Mouse (Mus musculus): ENCODE data around the gene Senp8. TPM values are rescaled to one million over a fixed set of nuclear protein-coding genes. Genes with fewer than 3 reads are reported as not detected.

The Senp8 gene
- polyA plus RNA-seq, 1 experiment from 2014 or later, result 12.6 TPM

GRCm38 (mm10) chr9:59727569-59728286 lies 22.8 kb downstream of the Senp8 start:
- Histone ChIP-seq H3K36me3 (ENCODE audit: control insufficient read depth, insufficient read depth, low read length) (no peaks in the 10 kb centered on the region), H3K4me1 (ENCODE audit: control insufficient read depth in 2 of 2, insufficient read depth in 2 of 2, low read length in 2 of 2) (peaks cover 15 to 20% of the 10 kb centered on the region in 2 experiments), H3K4me2 (ENCODE audit: low read length) (no peak overlapping the region), H3K27ac (replicated peaks in 1 of 2; ENCODE audit: control insufficient read depth in 1 of 2, insufficient read depth in 1 of 2, low read depth in 2 of 2, low read length in 2 of 2) (peak overlapping the region; percentile 17 to 26; a peak in 1 of 4 replicates), H3K4me3 (ENCODE audit: control insufficient read depth in 1 of 2, insufficient read depth in 1 of 2, low read depth in 1 of 2, low read length in 2 of 2) (no peak overlapping the region), H3K27me3 (ENCODE audit: control insufficient read depth, insufficient read depth, low read length) (no peaks in the 10 kb centered on the region), H3K9me3 (ENCODE audit: control insufficient read depth, low read length) (no peaks in the 10 kb centered on the region), H3K9ac (ENCODE audit: low read length) (no peak overlapping the region)
- WGBS, result 75% methylated on average over 11 of the region's 11 CpGs
- no peak for ATAC-seq (ENCODE audit: insufficient number of reproducible peaks, insufficient read depth, low FRiP score, low read depth)

- WGBS, result 62% methylated on average over 10 of the region's 10 CpGs
- ATAC-seq (ENCODE audit: insufficient number of reproducible peaks, insufficient read depth, low FRiP score, low read depth), result no peak
These were observed 25.0 kb downstream of the Senp8 start for GRCm38 (mm10) chr9:59725515-59725914.

GRCm38 (mm10) chr9:59723791-59724442 lies 26.6 kb downstream of the Senp8 start:
- H3K4me1 ChIP-seq (ENCODE audit: control insufficient read depth in 2 of 2, insufficient read depth in 2 of 2, low read length in 2 of 2), result peaks cover 15 to 20% of the 10 kb centered on the region in 2 experiments
- H3K27ac ChIP-seq (replicated peaks in 1 of 2; ENCODE audit: control insufficient read depth in 1 of 2, insufficient read depth in 1 of 2, low read depth in 2 of 2, low read length in 2 of 2), result peak overlapping the region; percentile 3 to 55; a peak in 3 of 4 replicates
- no peak overlapping the region for H3K9ac ChIP-seq (ENCODE audit: low read length)
- no peak overlapping the region for H3K4me3 ChIP-seq (ENCODE audit: control insufficient read depth in 1 of 2, insufficient read depth in 1 of 2, low read depth in 1 of 2, low read length in 2 of 2)
- H3K27me3 ChIP-seq (ENCODE audit: control insufficient read depth, insufficient read depth, low read length), result no peaks in the 10 kb centered on the region
- 44% methylated on average over 8 of the region's 8 CpGs for WGBS
- H3K9me3 ChIP-seq (ENCODE audit: control insufficient read depth, low read length), result no peaks in the 10 kb centered on the region
- no peaks in the 10 kb centered on the region for H3K36me3 ChIP-seq (ENCODE audit: control insufficient read depth, insufficient read depth, low read length)
- peak; percentile 49; the same call in 1 of the 2 replicates for ATAC-seq (ENCODE audit: insufficient number of reproducible peaks, insufficient read depth, low FRiP score, low read depth)
- peak overlapping the region; percentile 61; the same call in 1 of the 2 replicates for H3K4me2 ChIP-seq (ENCODE audit: low read length)

More at GRCm38 (mm10) chr9:59725515-59725914, 25.0 kb downstream of the Senp8 start:
- Histone ChIP-seq H3K9me3 (ENCODE audit: control insufficient read depth, low read length) (no peaks in the 10 kb centered on the region), H3K4me2 (ENCODE audit: low read length) (no peak overlapping the region), H3K9ac (ENCODE audit: low read length) (no peak overlapping the region), H3K27me3 (ENCODE audit: control insufficient read depth, insufficient read depth, low read length) (no peaks in the 10 kb centered on the region), H3K36me3 (ENCODE audit: control insufficient read depth, insufficient read depth, low read length) (no peaks in the 10 kb centered on the region), H3K4me3 (ENCODE audit: control insufficient read depth in 1 of 2, insufficient read depth in 1 of 2, low read depth in 1 of 2, low read length in 2 of 2) (no peak overlapping the region), H3K27ac (replicated peaks in 1 of 2; ENCODE audit: control insufficient read depth in 1 of 2, insufficient read depth in 1 of 2, low read depth in 2 of 2, low read length in 2 of 2) (no peak overlapping the region), H3K4me1 (ENCODE audit: control insufficient read depth in 2 of 2, insufficient read depth in 2 of 2, low read length in 2 of 2) (peaks cover 15 to 20% of the 10 kb centered on the region in 2 experiments)

- Histone ChIP-seq H3K9me3 (ENCODE audit: control insufficient read depth, low read length) (no peaks in the 10 kb centered on the region), H3K4me1 (ENCODE audit: control insufficient read depth in 2 of 2, insufficient read depth in 2 of 2, low read length in 2 of 2) (peaks cover 14 to 18% of the 10 kb centered on the region in 2 experiments), H3K36me3 (ENCODE audit: control insufficient read depth, insufficient read depth, low read length) (no peaks in the 10 kb centered on the region), H3K4me3 (ENCODE audit: control insufficient read depth in 1 of 2, insufficient read depth in 1 of 2, low read depth in 1 of 2, low read length in 2 of 2) (0 out of 4 replicates have a peak overlapping the region, but pooled peaks of 1 of the 2 experiments have one; percentile 17), H3K27me3 (ENCODE audit: control insufficient read depth, insufficient read depth, low read length) (no peaks in the 10 kb centered on the region), H3K27ac (replicated peaks in 1 of 2; ENCODE audit: control insufficient read depth in 1 of 2, insufficient read depth in 1 of 2, low read depth in 2 of 2, low read length in 2 of 2) (peak overlapping the region; percentile 3 to 55; a peak in 3 of 4 replicates), H3K9ac (ENCODE audit: low read length) (peak overlapping the region; percentile 48; the same call in 1 of the 2 replicates), H3K4me2 (ENCODE audit: low read length) (peak overlapping the region; percentile 61)
- ATAC-seq (ENCODE audit: insufficient number of reproducible peaks, insufficient read depth, low FRiP score, low read depth), result peak; percentile 23; the same call in 1 of the 2 replicates
- 10% methylated on average over 10 of the region's 10 CpGs for WGBS
These were observed 27.3 kb downstream of the Senp8 start for GRCm38 (mm10) chr9:59723096-59723657.

GRCm38 (mm10) chr9:59721144-59721543 lies 29.4 kb downstream of the Senp8 start:
- WGBS, result 78% methylated on average over 5 of the region's 5 CpGs
- Histone ChIP-seq H3K9ac (ENCODE audit: low read length) (no peak overlapping the region), H3K27ac (replicated peaks in 1 of 2; ENCODE audit: control insufficient read depth in 1 of 2, insufficient read depth in 1 of 2, low read depth in 2 of 2, low read length in 2 of 2) (no peak overlapping the region), H3K4me3 (ENCODE audit: control insufficient read depth in 1 of 2, insufficient read depth in 1 of 2, low read depth in 1 of 2, low read length in 2 of 2) (no peak overlapping the region), H3K4me2 (ENCODE audit: low read length) (no peak overlapping the region), H3K4me1 (ENCODE audit: control insufficient read depth in 2 of 2, insufficient read depth in 2 of 2, low read length in 2 of 2) (peaks cover 13 to 17% of the 10 kb centered on the region in 2 experiments), H3K27me3 (ENCODE audit: control insufficient read depth, insufficient read depth, low read length) (no peaks in the 10 kb centered on the region), H3K9me3 (ENCODE audit: control insufficient read depth, low read length) (no peaks in the 10 kb centered on the region), H3K36me3 (ENCODE audit: control insufficient read depth, insufficient read depth, low read length) (no peaks in the 10 kb centered on the region)
- no peak for ATAC-seq (ENCODE audit: insufficient number of reproducible peaks, insufficient read depth, low FRiP score, low read depth)

GRCm38 (mm10) chr9:59718237-59718636 lies 32.3 kb downstream of the Senp8 start:
- H3K9me3 ChIP-seq (ENCODE audit: control insufficient read depth, low read length), result no peaks in the 10 kb centered on the region
- WGBS, result 81% methylated on average over 4 of the region's 4 CpGs
- ATAC-seq (ENCODE audit: insufficient number of reproducible peaks, insufficient read depth, low FRiP score, low read depth), result no peak
- H3K9ac ChIP-seq (ENCODE audit: low read length), result no peak overlapping the region
- H3K4me3 ChIP-seq (ENCODE audit: control insufficient read depth in 1 of 2, insufficient read depth in 1 of 2, low read depth in 1 of 2, low read length in 2 of 2), result no peak overlapping the region
- H3K36me3 ChIP-seq (ENCODE audit: control insufficient read depth, insufficient read depth, low read length), result no peaks in the 10 kb centered on the region
- H3K27ac ChIP-seq (replicated peaks in 1 of 2; ENCODE audit: control insufficient read depth in 1 of 2, insufficient read depth in 1 of 2, low read depth in 2 of 2, low read length in 2 of 2), result no peak overlapping the region
- no peaks in the 10 kb centered on the region for H3K27me3 ChIP-seq (ENCODE audit: control insufficient read depth, insufficient read depth, low read length)
- peaks cover under 1% of the 10 kb centered on the region in 2 experiments; a peak in 3 of 4 replicates for H3K4me1 ChIP-seq (ENCODE audit: control insufficient read depth in 2 of 2, insufficient read depth in 2 of 2, low read length in 2 of 2)
- no peak overlapping the region for H3K4me2 ChIP-seq (ENCODE audit: low read length)

GRCm38 (mm10) chr9:59716275-59716898 lies 34.1 kb downstream of the Senp8 start:
- Histone ChIP-seq H3K4me1 (ENCODE audit: control insufficient read depth in 2 of 2, insufficient read depth in 2 of 2, low read length in 2 of 2) (no peaks in the 10 kb centered on the region), H3K36me3 (ENCODE audit: control insufficient read depth, insufficient read depth, low read length) (no peaks in the 10 kb centered on the region), H3K9me3 (ENCODE audit: control insufficient read depth, low read length) (no peaks in the 10 kb centered on the region), H3K4me3 (ENCODE audit: control insufficient read depth in 1 of 2, insufficient read depth in 1 of 2, low read depth in 1 of 2, low read length in 2 of 2) (no peak overlapping the region), H3K27ac (replicated peaks in 1 of 2; ENCODE audit: control insufficient read depth in 1 of 2, insufficient read depth in 1 of 2, low read depth in 2 of 2, low read length in 2 of 2) (no peak overlapping the region), H3K4me2 (ENCODE audit: low read length) (no peak overlapping the region), H3K9ac (ENCODE audit: low read length) (no peak overlapping the region), H3K27me3 (ENCODE audit: control insufficient read depth, insufficient read depth, low read length) (no peaks in the 10 kb centered on the region)
- ATAC-seq (ENCODE audit: insufficient number of reproducible peaks, insufficient read depth, low FRiP score, low read depth), result no peak
- 67% methylated on average over 7 of the region's 7 CpGs for WGBS

Measured in heart, embryonic 14.5 days (tissue).